Comparison of ENCODE assay signal across 27 mouse cellular contexts in genomic region chr13:34776767-34777166, GRCm38 (mm10). TPM values are rescaled to one million over a fixed set of nuclear protein-coding genes. Genes with fewer than 3 reads are reported as not detected.
A peak's percentile ranks its signal among the peaks of the same experiment; 100 is the strongest.
DNase-seq lines count a peak whose midpoint lies in the region; ATAC-seq and TF ChIP-seq lines count a peak whose summit lies in the region.
"Had no signal": no experiment of that assay in that cellular context is flagged by ENCODE, and none has a peak within 500 bp of the region (broad histone marks: within the 10 kb centered on the region; RNA-seq: fewer than 3 reads in every experiment).

No protein-coding gene starts in this region.

- H3K4me1 ChIP-seq in forebrain, embryonic 14.5 days (ENCODE audit: control insufficient read depth, insufficient read depth, low read length): peaks cover 15% of the 10 kb centered on the region
- H3K4me1 ChIP-seq in forebrain, postnatal 0 days (ENCODE audit: insufficient read depth): no peaks in the 10 kb centered on the region
- H3K4me1 ChIP-seq in midbrain, embryonic 14.5 days (ENCODE audit: control insufficient read depth, insufficient read depth, low read length): no peaks in the 10 kb centered on the region
- peaks cover 10% of the 10 kb centered on the region for H3K4me1 ChIP-seq in midbrain, embryonic 10.5 days
- no peaks in the 10 kb centered on the region for H3K4me1 ChIP-seq in liver, postnatal 0 days (ENCODE audit: insufficient read depth)
- H3K4me1 ChIP-seq: heart, embryonic 10.5 days; hindbrain, embryonic 13.5 days had no signal

- no peaks in the 10 kb centered on the region for H3K36me3 ChIP-seq in forebrain, embryonic 14.5 days (ENCODE audit: control insufficient read depth, insufficient read depth, low read length)
- H3K36me3 ChIP-seq in forebrain, postnatal 0 days (ENCODE audit: insufficient read depth): no peaks in the 10 kb centered on the region
- no peaks in the 10 kb centered on the region for H3K36me3 ChIP-seq in midbrain, embryonic 14.5 days (ENCODE audit: control insufficient read depth, insufficient read depth, low read length)
- no peaks in the 10 kb centered on the region for H3K36me3 ChIP-seq in midbrain, embryonic 10.5 days
- no peaks in the 10 kb centered on the region for H3K36me3 ChIP-seq in liver, postnatal 0 days (replicated peaks; ENCODE audit: insufficient read depth, low read length)
- H3K36me3 ChIP-seq: embryonic facial prominence, embryonic 15.5 days; heart, embryonic 10.5 days; hindbrain, embryonic 13.5 days had no signal

- H3K4me3 ChIP-seq in forebrain, embryonic 14.5 days (ENCODE audit: low read depth, low read length): no peak overlapping the region
- H3K4me3 ChIP-seq in forebrain, postnatal 0 days (ENCODE audit: low read depth, low read length): no peak overlapping the region
- no peak overlapping the region for H3K4me3 ChIP-seq in midbrain, embryonic 14.5 days (replicated peaks; ENCODE audit: low read depth, low read length)
- H3K4me3 ChIP-seq in midbrain, embryonic 10.5 days: no peak overlapping the region
- no peak overlapping the region for H3K4me3 ChIP-seq in liver, postnatal 0 days (ENCODE audit: low read depth, low read length)
- H3K4me3 ChIP-seq: embryonic facial prominence, embryonic 15.5 days; erythroblast, embryonic 14.5 days; gastrocnemius, adult 2 months; heart, embryonic 10.5 days; hindbrain, embryonic 13.5 days had no signal

- H3K27ac ChIP-seq in forebrain, embryonic 14.5 days (ENCODE audit: low read depth, low read length): no peak overlapping the region
- no peak overlapping the region for H3K27ac ChIP-seq in forebrain, postnatal 0 days (ENCODE audit: low read depth, low read length)
- H3K27ac ChIP-seq in midbrain, embryonic 14.5 days (replicated peaks; ENCODE audit: low read depth, low read length): no peak overlapping the region
- H3K27ac ChIP-seq in midbrain, embryonic 10.5 days (replicated peaks): no peak overlapping the region
- no peak overlapping the region for H3K27ac ChIP-seq in liver, postnatal 0 days (ENCODE audit: low read depth)
- H3K27ac ChIP-seq: embryonic facial prominence, embryonic 15.5 days; gastrocnemius, adult 2 months; heart, embryonic 10.5 days; hindbrain, embryonic 13.5 days; hindbrain, postnatal 0 days had no signal

- ATAC-seq in forebrain, embryonic 14.5 days: peak; percentile 78
- ATAC-seq in forebrain, postnatal 0 days: no peak
- ATAC-seq in midbrain, embryonic 14.5 days (ENCODE audit: low FRiP score, low TSS enrichment): no peak
- no peak for ATAC-seq in liver, postnatal 0 days
- ATAC-seq: hindbrain, postnatal 0 days had no signal

- no peak for TF ChIP-seq POLR2A in brain, embryonic 14.5 days (IDR thresholded peaks at IDR 0.05; ENCODE audit: borderline replicate concordance, extremely low read depth, insufficient read depth, insufficient read length, poor library complexity, severe bottlenecking)

- DNase-seq in forebrain, embryonic 14.5 days (ENCODE audit: low spot score): peak; percentile 80
- DNase-seq in forebrain, postnatal 0 days: no peak
- DNase-seq in midbrain, embryonic 14.5 days: peak; percentile 30
- no peak for DNase-seq in midbrain, embryonic 10.5 days (ENCODE audit: low spot score)
- DNase-seq in brain, embryonic 14.5 days (ENCODE audit: low read depth): peak; percentile 86
- DNase-seq in liver, postnatal 0 days: no peak
- DNase-seq: adrenal gland, adult 8-10 months; adrenal gland, postnatal 36 days; cerebellum, adult 11 months; cerebellum, adult 8-10 months; cerebellum, postnatal 14 days; embryo, embryonic 11 days; gastrocnemius, adult 2 months; gastrocnemius, postnatal 25 days; heart, postnatal 10 days had no signal

- no peaks in the 10 kb centered on the region for H3K9me3 ChIP-seq in forebrain, embryonic 14.5 days (replicated peaks; ENCODE audit: control insufficient read depth, low read length)
- H3K9me3 ChIP-seq in forebrain, postnatal 0 days (ENCODE audit: low read length): no peaks in the 10 kb centered on the region
- H3K9me3 ChIP-seq in midbrain, embryonic 14.5 days (ENCODE audit: control insufficient read depth, low read length): no peaks in the 10 kb centered on the region
- no peaks in the 10 kb centered on the region for H3K9me3 ChIP-seq in midbrain, embryonic 10.5 days (replicated peaks)
- no peaks in the 10 kb centered on the region for H3K9me3 ChIP-seq in liver, postnatal 0 days (ENCODE audit: low read length)
- H3K9me3 ChIP-seq: embryonic facial prominence, embryonic 15.5 days; heart, embryonic 10.5 days; hindbrain, embryonic 13.5 days had no signal

- H3K4me2 ChIP-seq in forebrain, embryonic 14.5 days (ENCODE audit: low read length): no peak overlapping the region
- H3K4me2 ChIP-seq in forebrain, postnatal 0 days (ENCODE audit: low read depth): no peak overlapping the region
- no peak overlapping the region for H3K4me2 ChIP-seq in midbrain, embryonic 14.5 days (ENCODE audit: low read length)
- no peak overlapping the region for H3K4me2 ChIP-seq in liver, postnatal 0 days (ENCODE audit: low read depth, low read length)
- H3K4me2 ChIP-seq: embryonic facial prominence, embryonic 15.5 days; hindbrain, embryonic 13.5 days had no signal

- no peaks in the 10 kb centered on the region for H3K27me3 ChIP-seq in forebrain, embryonic 14.5 days (replicated peaks; ENCODE audit: control insufficient read depth, insufficient read depth, low read length)
- H3K27me3 ChIP-seq in forebrain, postnatal 0 days (ENCODE audit: insufficient read depth, low read length): no peaks in the 10 kb centered on the region
- no peaks in the 10 kb centered on the region for H3K27me3 ChIP-seq in midbrain, embryonic 14.5 days (ENCODE audit: control insufficient read depth, insufficient read depth, low read length)
- H3K27me3 ChIP-seq in midbrain, embryonic 10.5 days (ENCODE audit: low read depth, poor library complexity, severe bottlenecking): no peaks in the 10 kb centered on the region
- H3K27me3 ChIP-seq in liver, postnatal 0 days (ENCODE audit: insufficient read depth, low read length): no peaks in the 10 kb centered on the region
- H3K27me3 ChIP-seq: CH12.LX; embryonic facial prominence, embryonic 15.5 days; hindbrain, embryonic 13.5 days had no signal

- WGBS in forebrain, embryonic 14.5 days: 3% methylated on average over 3 of the region's 3 CpGs
- WGBS in forebrain, postnatal 0 days: 10% methylated on average over 3 of the region's 3 CpGs
- 64% methylated on average over 3 of the region's 3 CpGs for WGBS in midbrain, embryonic 14.5 days
- WGBS in midbrain, embryonic 10.5 days: 85% methylated on average over 3 of the region's 3 CpGs
- WGBS in liver, postnatal 0 days (ENCODE audit: insufficient replicate concordance): 81% methylated on average over 3 of the region's 3 CpGs

- no peak overlapping the region for H3K9ac ChIP-seq in forebrain, embryonic 14.5 days (ENCODE audit: low read length)
- H3K9ac ChIP-seq in forebrain, postnatal 0 days: no peak overlapping the region
- H3K9ac ChIP-seq in midbrain, embryonic 14.5 days (replicated peaks; ENCODE audit: low read length): no peak overlapping the region
- H3K9ac ChIP-seq in liver, postnatal 0 days (replicated peaks): no peak overlapping the region
- H3K9ac ChIP-seq: embryonic facial prominence, embryonic 15.5 days; hindbrain, embryonic 13.5 days had no signal

- TF ChIP-seq EP300 in liver, postnatal 0 days (IDR thresholded peaks at IDR 0.05; ENCODE audit: low read depth): no peak

- TF ChIP-seq CTCF in forebrain, postnatal 0 days (IDR thresholded peaks at IDR 0.05; ENCODE audit: low read depth): no peak
- no peak for TF ChIP-seq CTCF in brain, embryonic 14.5 days (IDR thresholded peaks at IDR 0.05; ENCODE audit: borderline replicate concordance, extremely low read depth, insufficient read depth, insufficient read length)
- TF ChIP-seq CTCF in liver, postnatal 0 days (IDR thresholded peaks at IDR 0.05; ENCODE audit: low read depth): no peak

RNA-seq across cellular contexts. Expression of gene Fam50b, which starts 42.1 kb away (rescaled TPM):
- not detected in 2 replicates for polyA plus RNA-seq in forebrain, embryonic 14.5 days (2014; fragmentation: Nextera tagmentation; extraction: Ambion mirVana)
- total RNA-seq in forebrain, postnatal 0 days (2014; rRNA removed): 0.19 TPM in 1 of 2 replicates, not detected in the other
- polyA plus RNA-seq in forebrain, postnatal 0 days (2015; fragmentation: Nextera tagmentation; extraction: Ambion mirVana): 0.15 and 0.29 TPM in 2 replicates
- not detected in 2 replicates for polyA plus RNA-seq in midbrain, embryonic 14.5 days (2014; fragmentation: Nextera tagmentation; extraction: Ambion mirVana)
- polyA plus RNA-seq in midbrain, embryonic 10.5 days (2016; fragmentation: Nextera tagmentation; extraction: Ambion mirVana): not detected in 2 replicates
- 0.07 TPM in 1 of 2 replicates, not detected in the other for polyA plus RNA-seq in brain, embryonic 14.5 days (2012; rRNA removed)
- 0.08 and 0.12 TPM in 2 replicates for polyA plus RNA-seq in liver, postnatal 0 days (2015; fragmentation: Nextera tagmentation; extraction: Ambion mirVana)
- total RNA-seq: adrenal gland, adult 8-10 months; adrenal gland, postnatal 36 days; common myeloid progenitor, adult 5-6 weeks; gastrocnemius, adult 2 months; gastrocnemius, postnatal 25 days; granulocyte monocyte progenitor cell, adult 5-6 weeks; heart, postnatal 10 days; hematopoietic stem cell, adult 5-6 weeks; hindbrain, postnatal 0 days had no signal
- polyA plus RNA-seq: embryonic facial prominence, embryonic 11.5 days; erythroblast, embryonic 14.5 days; heart, embryonic 10.5 days; heart, embryonic 14.5 days; hindbrain, embryonic 13.5 days; intestine, embryonic 14.5 days had no signal

Comparison
In these comparisons a context has a peak if more than half of its experiments do, and no peak if none do; other contexts are left out.
1. DNase-seq: peak in forebrain, embryonic 14.5 days (single experiment), midbrain, embryonic 14.5 days (single experiment) and brain, embryonic 14.5 days (single experiment); none in forebrain, postnatal 0 days (single experiment), midbrain, embryonic 10.5 days (single experiment) and liver, postnatal 0 days (single experiment).